Mouse (Mus musculus) thymus, adult 18-20 months (tissue): Measurements from ENCODE around the gene Rc3h1.
"Not testable (repeated sequence)": the region's sequence is repeated elsewhere in the genome, so short reads cannot be mapped to it uniquely, and the experiment has no call there.

ENCODE experiments used
- DNase-seq, 2 experiments: peaks; one replicate each; pipeline ENCODE4 v3.0.0; 2022; ENCODE audit warnings: mixed read lengths in 2 of 2

Rc3h1 gene

DNA sequence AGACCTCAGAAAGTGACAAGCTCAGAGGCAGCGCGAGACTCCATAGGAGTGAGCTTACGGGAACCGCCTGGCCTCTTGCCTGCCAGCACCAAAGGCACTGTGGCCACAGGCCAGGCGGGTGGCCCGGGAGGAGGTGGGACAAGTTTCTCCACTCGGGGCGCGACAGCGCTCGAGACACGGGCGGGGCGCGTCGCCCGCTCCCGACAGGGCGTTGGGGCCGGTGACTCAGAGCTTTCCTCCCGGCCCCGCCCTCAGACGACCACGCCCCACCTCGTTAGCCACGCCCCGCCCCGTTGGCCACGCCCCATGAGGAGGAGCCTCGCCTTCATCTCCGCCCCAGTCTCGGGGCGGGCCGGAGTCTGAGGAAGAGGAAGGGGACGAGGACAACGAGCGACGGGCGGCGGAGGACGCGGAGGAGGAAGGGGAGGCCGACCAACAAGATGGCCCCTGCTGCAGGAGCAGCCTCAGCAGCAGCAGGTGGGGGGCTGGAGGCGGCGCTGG, at the start of gene Rc3h1:
Rc3h1 (plus strand) TSS at position 362 of the 501 bp plus-strand sequence.
- DNase-seq: peak; percentile 95 to 96

DNA sequence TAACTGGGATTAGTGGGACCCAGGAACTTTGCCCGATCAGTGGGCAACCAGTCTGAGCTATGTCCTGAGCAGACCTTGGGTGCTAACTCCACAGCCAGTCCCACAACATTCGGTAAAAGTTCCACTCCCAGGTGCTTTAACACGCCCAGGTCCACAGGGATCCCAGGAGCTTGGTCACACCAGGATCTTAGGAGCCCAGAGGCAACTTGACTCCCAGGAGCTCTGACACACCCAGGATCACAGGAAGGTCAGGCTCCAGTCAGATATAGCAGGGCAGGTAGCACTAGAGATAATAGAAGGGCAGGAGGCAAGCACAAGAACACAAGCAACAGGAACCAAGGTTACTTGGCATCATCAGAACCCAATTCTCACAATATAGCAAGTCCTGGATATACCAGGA, 48.1 kb upstream of the Rc3h1 start:
- no peak for DNase-seq

DNA sequence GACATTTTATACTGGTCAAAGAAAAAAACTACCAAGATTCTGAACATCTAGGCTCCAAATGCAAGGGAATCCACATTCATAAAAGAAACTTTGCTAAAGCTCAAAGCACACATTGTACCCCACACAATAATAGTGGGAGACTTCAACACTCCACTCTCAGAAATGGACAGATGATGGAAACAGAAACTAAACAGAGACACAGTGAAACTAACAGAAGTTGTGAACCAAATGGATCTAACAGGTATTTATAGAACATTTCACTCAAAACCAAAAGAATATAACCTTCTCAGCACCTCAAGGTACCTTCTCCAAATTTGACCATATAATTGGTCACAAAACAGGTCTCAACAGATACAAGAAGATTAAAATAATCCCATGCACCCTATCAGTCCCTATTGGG, 46.3 kb upstream of the Rc3h1 start:
- DNase-seq: not testable (repeated sequence)

DNA sequence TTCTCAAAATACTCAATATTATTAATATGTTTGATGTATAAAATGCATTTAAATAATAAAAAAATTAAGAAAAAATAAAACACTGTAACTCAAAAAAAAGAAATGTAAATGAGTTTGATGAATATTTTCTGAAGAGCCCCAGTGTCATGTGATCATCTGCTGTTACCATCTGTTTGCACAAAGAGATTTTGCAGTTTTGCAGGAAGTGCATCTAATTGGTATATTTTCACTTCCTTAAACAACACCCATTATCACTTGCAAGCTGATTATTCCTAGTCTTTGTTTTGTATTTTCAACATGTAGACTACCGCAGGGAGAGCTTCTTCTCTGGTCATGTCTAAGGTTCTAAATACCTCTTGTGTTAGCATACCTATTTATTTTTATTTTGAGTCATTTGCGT, 45.1 kb upstream of the Rc3h1 start:
- no peak for DNase-seq

DNA sequence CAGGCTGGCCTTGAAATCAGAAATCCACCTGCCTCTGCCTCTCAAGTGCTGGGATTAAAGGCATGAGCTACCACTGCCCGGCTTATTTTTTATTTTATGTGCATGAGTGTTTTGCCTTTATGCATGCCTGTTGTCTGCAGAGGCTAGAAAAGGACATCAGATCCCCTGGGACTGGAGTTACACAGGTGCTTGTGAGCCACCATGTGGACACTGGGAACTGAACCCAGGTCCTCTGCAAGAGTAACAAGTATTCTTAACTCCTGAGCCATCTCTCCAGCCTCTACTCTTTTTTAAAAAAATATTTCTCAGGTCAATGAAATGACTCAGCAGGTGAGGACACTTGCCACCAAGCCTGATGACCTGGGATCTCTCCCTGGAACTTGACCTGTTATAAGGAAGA, 44.6 kb upstream of the Rc3h1 start:
- DNase-seq: no peak

DNA sequence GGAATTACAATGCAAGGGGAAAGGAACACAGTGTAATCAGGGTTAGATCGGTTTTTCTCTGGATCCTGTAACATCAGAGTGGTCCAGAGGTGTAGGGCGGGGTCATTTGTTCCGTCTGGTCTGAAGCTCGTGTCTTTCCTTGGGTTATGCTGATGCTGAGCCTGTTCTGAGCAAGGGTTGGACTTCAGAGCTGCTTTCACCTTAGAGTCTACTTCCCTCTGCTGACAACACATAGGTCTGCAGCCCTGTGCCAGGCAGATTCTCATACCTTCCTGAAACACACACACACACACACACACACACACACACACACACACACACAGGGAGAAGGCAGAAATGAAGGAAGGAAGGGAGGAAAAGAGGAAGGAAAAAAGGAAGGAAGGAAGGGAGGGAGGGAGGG, 43.2 kb upstream of the Rc3h1 start:
- DNase-seq: no peak

DNA sequence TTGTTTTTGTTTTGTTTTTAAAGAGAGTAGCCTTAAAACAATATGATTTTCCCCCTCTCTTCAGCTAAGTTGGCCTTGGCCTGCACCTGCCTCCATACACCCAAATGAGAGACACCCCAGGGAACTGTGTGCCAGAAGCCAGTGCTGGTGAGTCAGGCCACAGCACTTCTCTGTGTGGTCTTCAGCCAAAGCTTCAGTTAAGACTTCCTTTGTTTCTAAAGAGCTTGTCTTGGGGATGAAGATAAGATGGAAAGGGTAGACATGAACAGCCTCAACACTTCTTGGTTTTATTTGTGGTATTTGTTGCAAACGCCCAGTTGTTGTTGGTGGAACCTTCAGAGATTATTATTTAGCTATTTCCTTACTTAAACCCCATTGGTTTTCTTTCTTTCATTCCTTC, 31.5 kb upstream of the Rc3h1 start:
- DNase-seq: no peak

DNA sequence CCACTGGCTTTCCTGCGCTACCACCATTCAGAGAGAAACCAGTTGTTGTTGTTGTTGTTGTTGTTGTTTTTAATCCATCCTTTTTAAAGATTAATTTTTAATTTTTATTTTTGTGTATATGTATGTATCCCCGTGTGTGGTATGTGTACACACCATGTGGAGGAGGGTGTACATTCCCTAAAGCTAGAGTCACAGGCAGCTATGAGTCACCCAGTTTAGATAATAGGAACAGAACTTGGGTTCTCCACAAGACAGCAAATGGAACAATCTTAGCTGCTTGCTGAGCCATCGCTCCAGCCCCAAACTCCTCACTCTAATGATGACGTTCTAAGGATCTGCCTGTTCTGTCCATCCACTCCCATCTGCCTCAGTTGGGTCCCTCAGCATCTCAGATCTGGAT, 29.2 kb upstream of the Rc3h1 start:
- DNase-seq: no peak

DNA sequence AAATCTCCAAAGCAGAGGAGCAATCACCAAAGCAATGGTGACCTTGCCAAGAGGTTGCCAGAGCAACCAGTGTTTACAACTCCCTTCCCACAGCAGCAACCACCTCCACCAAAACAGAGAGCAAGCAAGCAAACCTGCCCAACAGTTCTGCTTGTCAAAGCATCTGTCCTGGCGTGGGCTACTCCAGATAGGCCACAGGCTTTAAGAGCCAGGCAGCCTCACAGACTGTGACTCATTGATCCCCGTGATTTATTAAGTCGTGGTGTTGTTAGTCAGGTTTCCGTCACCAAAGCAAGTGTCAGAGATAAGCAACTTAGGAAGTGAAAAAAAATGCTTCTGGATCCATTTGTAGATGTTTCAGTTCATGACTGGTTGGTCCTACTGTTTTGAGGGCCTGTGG, 27.7 kb upstream of the Rc3h1 start:
- DNase-seq: no peak

DNA sequence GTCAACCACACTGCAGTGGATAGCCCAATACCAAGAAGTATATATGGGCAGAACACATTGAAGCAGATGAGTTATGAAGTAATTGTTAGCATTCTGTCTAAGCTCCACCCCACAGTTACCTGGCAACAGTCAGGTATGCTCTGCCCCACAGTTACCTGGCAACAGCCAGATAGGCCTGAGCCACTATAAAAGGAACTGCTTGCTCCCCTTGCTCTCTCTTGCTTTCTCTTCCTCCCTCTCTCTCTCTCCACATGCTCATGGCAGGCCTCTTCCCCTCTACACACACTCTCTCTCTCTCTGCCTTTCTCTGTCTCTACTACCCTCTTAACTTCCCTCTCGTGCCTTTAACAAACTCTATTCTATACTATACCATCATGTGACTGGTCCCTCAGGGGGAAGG, 24.8 kb upstream of the Rc3h1 start:
- not testable (repeated sequence) for DNase-seq

DNA sequence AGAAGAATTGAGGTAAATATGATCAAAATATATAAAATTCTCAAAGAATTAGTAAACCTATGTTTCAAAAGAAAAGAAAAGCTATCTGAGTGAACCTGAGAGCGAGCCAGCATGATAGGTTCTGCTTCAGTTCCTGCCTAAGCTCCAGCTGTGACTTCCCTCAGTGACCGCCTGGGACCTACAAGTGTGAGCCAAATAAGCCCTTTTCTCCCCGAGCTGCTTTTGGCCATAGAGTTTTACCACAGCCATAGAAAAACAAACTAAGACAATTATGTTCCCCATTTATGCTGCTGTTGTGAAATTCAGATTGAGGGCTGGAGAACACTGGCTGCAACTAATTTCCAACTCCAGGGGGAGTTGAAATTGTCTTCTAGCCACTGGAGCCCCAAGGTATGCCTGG, 24.2 kb upstream of the Rc3h1 start:
- DNase-seq: no peak

DNA sequence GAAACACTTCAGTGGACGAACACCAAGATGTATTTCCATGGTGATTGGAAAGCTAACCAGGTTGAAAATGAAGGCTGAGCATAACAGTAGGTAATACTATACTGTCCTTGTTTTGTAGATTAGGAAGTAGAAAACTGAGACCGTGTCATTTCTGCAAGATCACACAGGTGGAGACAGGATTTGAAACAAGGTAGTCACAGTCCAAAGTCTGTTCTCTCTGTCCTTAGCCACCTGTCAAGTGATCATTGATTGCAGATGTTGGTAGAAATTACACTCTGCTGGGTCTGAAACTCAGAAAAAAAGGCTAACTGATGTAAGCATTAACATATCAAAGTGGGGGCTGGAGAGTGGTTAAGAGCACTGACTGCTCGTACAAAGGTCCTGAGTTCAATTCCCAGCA, 21.9 kb upstream of the Rc3h1 start:
- no peak for DNase-seq

DNA sequence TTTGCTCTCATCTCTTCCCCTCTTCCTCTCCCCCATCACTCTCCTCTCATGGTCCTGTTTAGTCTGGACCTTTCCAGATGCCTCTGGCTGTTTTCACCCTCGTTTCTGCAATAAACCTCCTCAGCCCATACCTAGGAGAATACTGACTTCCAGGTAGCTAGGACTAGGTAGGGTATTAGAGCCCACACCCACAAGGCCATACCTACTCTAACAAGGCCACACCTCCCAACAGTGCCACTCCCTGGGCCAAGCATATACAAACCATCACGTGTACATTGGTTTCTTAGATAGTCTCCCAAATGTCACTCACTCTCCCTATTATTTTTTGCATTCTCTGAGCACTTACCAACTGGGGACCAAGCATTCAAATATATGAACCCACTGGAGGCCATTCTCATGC, 21.2 kb upstream of the Rc3h1 start:
- no peak for DNase-seq

DNA sequence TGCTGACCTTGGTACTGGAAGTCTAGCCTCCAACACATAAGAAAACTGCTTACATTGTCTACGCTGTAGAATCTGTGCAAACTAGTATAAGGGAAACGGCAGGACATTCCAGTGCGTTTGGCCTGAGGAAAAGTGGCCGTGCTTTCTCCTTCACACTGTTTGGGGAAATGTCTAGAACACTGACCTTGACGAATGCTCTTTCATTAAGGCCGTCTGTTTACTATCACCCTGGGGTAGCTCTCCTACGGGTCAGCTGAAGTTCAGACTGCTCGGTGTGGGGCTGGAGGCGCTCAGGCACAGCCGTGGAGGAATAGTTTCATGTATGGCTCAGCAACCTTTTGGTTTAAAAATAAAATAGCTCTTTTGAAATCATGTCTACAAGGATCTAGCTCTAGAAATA, 6.5 kb upstream of the Rc3h1 start:
- no peak for DNase-seq

DNA sequence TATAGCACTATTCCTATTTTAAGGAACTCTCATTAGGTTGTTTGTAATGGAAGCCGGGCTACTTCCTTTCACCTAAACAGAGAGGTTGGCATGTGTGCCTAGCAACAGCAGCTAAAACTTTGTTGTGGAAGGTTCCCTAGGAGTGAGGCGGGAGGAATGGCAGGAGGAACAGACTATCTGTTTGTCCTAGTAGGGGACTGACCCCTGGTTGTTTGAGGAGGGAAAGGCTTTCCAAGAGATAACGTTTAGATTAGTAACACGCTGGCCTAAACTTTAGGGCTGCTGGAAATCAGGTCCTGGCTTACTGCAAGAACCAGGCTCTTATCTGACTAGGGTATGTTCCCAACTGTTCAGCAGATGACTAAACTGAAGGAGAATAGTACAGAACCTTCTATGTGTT, 2.2 kb upstream of the Rc3h1 start:
- DNase-seq: no peak

DNA sequence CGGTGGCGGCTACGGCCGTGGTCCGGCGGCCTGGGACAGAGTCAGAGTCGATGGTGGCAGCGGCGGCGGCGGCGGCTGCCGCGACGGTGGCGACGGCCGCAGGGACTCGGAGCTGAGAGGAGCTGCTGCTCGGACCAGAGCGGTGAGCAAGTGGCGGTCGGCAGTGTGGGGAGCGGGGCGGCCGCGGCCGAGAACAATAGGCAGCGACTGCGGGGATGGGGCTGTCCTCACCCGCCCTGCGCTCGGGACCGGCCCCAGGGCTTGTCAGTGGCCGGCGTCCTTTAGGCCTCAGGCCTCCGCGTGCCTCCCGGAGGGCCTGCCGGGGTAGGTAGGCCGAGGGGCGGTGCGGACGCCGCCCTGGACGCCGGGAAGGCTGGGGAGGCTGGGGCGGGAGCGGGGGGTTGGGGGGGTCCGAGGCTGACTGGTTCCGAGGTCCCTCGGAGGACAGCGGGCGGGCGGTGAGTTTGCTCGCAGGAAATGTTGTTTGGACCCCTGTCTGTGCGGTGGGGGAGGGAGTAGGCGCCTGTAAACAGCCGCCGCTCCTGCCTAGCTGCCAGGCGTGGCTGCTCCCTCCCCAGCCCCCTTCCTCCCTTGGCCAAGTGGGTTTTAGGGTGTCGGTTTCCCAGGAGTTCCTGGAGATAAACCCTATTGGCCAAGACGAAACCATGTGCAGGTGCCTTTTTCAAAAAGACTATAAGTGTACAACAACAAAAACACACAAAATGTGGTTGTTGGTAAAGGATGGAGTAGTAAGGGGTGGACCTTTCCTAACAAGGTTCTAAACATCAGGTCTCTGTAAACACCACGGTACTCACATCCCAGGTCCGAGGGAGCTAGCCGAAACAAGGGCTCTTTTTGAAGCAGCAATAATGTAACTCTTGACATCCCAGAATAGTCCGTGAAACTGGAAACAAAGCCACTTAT, 602 bp downstream of the Rc3h1 start:
- peak; percentile 57 to 58 for DNase-seq

DNA sequence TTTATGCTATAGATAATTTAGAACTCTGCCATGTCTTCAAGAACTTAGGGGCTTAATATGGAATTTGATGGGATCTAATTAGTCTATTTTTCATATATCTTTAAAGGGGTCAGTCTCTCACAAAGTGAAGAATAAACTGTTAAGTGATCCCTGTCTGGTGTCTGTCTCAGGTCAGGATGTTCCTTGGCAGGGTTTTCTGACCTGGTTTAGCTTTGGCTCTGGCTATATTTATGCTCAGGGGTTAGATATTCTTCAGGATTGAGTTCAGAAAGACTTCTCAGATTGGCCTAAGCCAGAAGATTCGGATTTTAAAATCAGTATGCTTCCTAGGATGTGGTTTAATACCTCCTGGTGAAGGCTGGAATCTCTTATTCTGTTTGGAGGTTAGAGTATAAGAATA, 4.0 kb downstream of the Rc3h1 start:
- no peak for DNase-seq

DNA sequence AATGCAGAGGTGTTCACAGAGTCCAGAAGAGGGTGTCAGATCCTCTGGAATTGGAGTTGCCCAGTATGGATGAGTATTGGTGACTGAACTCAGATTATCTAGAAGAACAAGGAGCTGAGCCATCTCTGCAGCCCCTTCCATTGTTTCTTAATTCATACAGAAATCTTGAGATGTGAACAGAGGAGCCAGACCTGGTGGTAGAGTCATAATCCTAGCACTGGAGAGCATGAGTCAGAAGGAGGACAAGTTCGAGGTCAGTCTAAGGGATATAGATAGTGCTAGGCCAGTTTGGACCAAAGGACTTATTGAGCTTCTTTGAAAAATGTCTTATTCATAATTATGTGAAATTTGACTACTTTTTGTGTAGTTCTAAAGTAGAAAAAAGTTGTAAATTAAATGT, 4.6 kb downstream of the Rc3h1 start:
- DNase-seq: no peak

DNA sequence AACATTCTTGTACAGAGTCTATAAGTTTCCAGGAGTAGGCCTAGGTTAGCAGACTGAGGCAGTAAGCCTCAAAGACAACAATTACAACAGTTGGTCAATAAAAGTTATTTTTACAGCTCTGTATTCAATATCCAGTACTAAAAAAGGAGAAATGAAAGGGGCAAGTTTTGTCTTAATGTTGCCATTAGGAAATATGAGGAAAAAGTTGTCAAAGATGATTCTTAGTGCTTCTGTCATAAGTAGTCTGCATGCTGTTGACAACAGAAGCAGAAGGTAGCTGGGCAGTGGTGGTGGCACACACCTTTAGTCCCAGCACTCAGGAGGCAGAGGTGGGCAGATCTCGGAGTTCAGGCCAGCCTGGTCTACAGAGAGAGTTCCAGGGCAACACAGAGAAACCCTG, 13.2 kb downstream of the Rc3h1 start:
- DNase-seq: no peak

DNA sequence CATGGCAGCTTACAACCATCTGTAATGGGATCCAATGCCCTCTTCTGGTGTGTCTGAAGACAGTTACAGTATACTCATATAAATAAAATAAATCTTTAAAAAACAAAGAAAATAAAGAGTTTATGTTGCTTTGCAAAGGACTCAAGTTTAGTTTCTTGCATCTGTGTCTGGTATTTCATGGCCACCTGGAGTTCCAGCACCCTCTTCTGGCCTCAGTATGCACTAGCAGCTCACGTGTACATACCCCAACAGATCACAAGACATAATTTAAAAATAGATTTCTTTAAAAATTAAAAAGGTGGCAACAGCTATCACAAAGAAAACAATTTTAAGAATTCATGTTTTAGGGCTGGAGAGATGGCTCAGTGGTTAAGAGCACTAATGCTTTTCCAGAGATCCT, 15.7 kb downstream of the Rc3h1 start:
- DNase-seq: no peak

DNA sequence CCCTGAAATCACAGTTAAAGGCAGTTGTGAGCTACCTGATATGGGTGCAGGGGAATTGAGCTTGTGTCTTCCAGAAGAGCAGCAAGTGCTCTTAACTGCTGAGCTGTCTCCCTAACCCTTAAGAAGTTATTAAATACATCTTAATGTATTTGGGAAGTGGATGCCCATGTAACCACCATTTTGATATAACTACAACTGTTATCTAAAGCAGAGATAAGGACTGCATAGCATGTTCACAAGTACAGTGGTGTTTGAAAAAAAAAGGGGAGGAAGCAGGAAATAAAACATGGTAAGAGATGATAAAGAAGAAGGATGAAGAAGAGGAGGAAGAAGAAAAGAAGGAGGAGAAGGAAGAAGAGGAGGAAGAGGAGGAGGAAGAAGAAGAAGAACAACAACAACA, 25.1 kb downstream of the Rc3h1 start:
- no peak for DNase-seq

DNA sequence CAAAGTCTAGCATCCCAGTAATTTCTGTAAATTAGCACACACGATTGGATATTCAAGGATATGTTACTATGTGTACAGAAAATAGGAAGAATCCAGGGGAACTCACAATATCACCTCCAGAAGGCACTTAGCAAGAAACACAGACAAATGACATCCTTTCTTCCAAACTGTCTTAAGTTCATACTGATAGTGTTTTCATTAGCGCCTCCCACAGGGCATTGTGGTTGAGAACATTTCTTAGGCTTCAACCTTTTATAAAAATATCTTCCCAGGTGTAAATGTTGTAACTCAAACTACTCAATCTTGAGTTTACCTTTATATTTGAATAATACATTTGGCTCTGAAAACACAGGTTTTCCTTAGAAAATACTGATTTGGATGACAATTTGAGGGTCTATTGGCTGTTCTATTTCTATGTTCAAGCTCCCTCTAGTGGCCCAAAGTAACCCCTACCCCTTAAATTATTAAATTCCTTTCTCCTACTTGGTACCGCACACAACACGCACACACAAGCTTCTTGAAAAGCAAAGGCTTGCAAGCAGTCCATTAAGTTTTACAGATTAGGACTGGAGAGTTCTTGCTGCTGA, 27.8 kb downstream of the Rc3h1 start:
- no peak for DNase-seq

DNA sequence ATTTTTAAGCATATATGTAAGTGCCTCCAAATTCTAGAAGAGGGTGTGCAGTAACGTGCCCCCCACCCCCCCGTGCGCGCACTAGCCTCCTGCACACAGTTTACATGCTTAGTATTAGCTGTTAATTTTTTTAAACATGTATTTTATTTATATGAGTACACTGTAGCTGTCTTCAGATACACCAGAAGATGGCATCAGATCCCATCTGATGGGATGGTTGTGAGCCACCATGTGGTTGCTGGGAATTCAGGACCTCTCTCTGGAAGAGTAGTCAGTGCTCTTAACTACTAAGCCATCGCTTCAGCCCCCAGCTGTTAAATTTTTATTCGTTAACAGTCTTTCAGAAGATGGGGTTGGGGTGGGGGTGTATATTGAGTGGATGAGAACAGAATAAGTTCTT, 29.3 kb downstream of the Rc3h1 start:
- no peak for DNase-seq

DNA sequence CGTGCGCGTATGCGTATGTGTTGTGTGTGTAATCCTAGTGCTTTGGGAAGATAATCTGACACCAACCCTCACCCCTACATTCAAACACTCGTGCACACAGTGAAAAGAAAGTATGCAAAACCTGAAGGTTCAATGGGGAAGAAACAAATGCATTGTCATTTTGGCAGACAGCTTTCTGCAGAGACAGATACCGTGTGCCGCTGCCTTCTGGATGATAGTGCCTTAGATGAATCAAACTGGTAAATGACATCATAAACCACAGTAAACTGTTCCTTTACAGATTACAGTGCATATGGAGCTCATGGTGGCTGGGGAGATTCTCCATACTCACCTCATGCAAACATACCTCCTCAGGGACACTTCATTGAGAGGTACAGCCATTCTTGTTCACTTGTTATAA, 57.0 kb downstream of the Rc3h1 start:
- no peak for DNase-seq

DNA sequence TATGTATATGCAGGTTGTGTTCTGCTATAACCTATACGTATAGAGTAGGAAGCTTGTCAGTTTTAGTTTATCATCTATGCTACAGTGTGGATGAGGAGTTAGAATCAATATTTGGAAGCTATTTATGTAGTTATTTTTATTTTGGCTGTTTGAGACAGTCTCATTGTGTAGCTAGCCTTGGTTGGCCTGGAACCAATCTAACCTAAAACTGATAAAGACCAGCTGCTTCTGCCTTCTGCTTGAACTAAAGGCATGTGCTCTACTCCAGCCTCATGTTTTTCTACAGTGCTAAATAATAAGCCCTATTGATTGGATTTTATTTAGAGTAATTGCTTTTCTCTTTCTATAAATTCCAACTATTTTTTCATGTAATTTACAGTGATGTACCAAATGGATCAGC, 61.0 kb downstream of the Rc3h1 start:
- no peak for DNase-seq
